Mouse (Mus musculus) ES-Bruce4 (cell line): ENCODE data around the gene Gnb5. TPM values are rescaled to one million over a fixed set of nuclear protein-coding genes. Genes with fewer than 3 reads are reported as not detected.

Experiments
- H3K27ac ChIP-seq: 2 replicates; pipeline ENCODE4 v1.5.1; 2012; ENCODE audit warnings: low read length, inconsistent platforms; ENCODE audit not compliant: insufficient read depth
- H3K27me3 ChIP-seq: 2 replicates; pipeline ENCODE4 v1.6.1; 2012; ENCODE audit warnings: mild to moderate bottlenecking, low read length, inconsistent platforms; ENCODE audit not compliant: control insufficient read depth, poor library complexity, insufficient read depth, severe bottlenecking
- H3K36me3 ChIP-seq: 2 replicates; pipeline ENCODE4 v1.6.1; 2012; ENCODE audit warnings: inconsistent platforms, mild to moderate bottlenecking, low read length, moderate library complexity; ENCODE audit not compliant: control insufficient read depth, poor library complexity, insufficient read depth, severe bottlenecking
- H3K4me1 ChIP-seq: one replicate; pipeline ENCODE4 v1.8.1; 2011; ENCODE audit warnings: low read length; ENCODE audit not compliant: control insufficient read depth, insufficient read depth
- H3K4me3 ChIP-seq: 2 replicates; pipeline ENCODE4 v1.5.1; 2011; ENCODE audit warnings: low read depth, mild to moderate bottlenecking, low read length
- H3K9ac ChIP-seq: 2 replicates; pipeline ENCODE4 v1.6.1; 2012; ENCODE audit warnings: low read depth, mild to moderate bottlenecking, inconsistent platforms; ENCODE audit not compliant: poor library complexity, severe bottlenecking
- H3K9me3 ChIP-seq: replicated peaks from 2 replicates; pipeline ENCODE4 v1.6.1; 2012; ENCODE audit warnings: mild to moderate bottlenecking, low read length, inconsistent platforms; ENCODE audit not compliant: control insufficient read depth, poor library complexity, insufficient read depth, severe bottlenecking
- CTCF ChIP-seq: IDR thresholded peaks from one replicate; pipeline ENCODE4 v1.8.1; 2011; ENCODE audit warnings: low read depth, low read length
- EP300 ChIP-seq: IDR thresholded peaks from 2 replicates; pipeline ENCODE4 v1.6.1; 2011; ENCODE audit warnings: low read depth, low read length; ENCODE audit not compliant: insufficient read depth
- POLR2A ChIP-seq: IDR thresholded peaks from one replicate; pipeline ENCODE4 v1.8.1; 2011; ENCODE audit warnings: low read length; ENCODE audit not compliant: insufficient read depth
- polyA plus RNA-seq: library from polyadenylated mRNA; stranded (reverse); fragments of >200 nt; gene quantifications from 2 replicates; pipeline ENCODE4 v1.2.4, GENCODE M21; 2011; ENCODE audit warnings: low read depth; ENCODE audit not compliant: missing spikeins, insufficient read depth, insufficient read length

Gnb5 gene
- polyA plus RNA-seq, 1 experiment, result 3.3 TPM

DNA sequence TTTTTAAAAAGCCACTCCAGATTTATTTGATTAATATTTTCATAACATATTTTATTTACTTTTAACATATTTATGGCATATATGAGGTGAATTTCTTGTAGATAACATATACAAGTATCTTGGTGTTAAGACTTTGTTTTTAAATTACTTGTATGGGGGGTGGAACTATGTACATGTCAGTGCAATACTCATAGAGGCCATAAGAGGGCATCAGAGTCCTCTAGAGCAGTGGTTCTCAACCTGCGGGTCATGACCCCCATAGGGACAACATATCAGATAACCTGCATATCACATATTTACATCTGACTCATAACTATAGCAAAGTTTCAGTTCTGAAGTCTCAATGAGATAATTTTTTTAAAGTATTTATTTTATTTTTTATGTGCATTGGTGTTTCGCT, 6.7 kb upstream of the Gnb5 start:
- no peak overlapping the region for H3K9ac ChIP-seq
- H3K36me3 ChIP-seq, result no peaks in the 10 kb centered on the region
- H3K9me3 ChIP-seq, result no peaks in the 10 kb centered on the region
- H3K27ac ChIP-seq, result no peak overlapping the region
- no peaks in the 10 kb centered on the region for H3K4me1 ChIP-seq
- H3K27me3 ChIP-seq, result no peaks in the 10 kb centered on the region
- TF ChIP-seq POLR2A (no peak), EP300 (no peak), CTCF (no peak)
- H3K4me3 ChIP-seq, result no peak overlapping the region

DNA sequence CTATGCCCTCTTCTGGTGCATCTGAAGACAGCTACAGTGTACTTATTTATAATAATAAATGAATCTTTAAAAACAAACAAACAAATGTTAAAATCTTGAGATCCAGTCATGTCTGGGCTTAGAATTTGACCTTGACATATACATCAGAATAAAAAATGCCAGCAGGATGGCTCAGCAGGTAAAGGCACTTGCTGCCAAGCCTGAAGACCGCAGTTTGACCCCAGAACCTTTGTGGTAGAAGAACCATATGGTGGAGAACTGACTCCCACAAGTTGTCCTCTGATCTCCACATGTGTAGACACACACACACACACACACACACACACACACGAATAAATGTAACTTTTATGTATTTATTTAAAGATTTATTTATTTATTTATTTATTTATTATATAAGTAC, 3.1 kb upstream of the Gnb5 start:
- Histone ChIP-seq H3K4me3 (no peak overlapping the region), H3K27me3 (no peaks in the 10 kb centered on the region), H3K27ac (no peak overlapping the region), H3K9ac (no peak overlapping the region), H3K9me3 (no peaks in the 10 kb centered on the region), H3K36me3 (no peaks in the 10 kb centered on the region), H3K4me1 (no peaks in the 10 kb centered on the region)
- TF ChIP-seq CTCF (no peak), EP300 (no peak)

DNA sequence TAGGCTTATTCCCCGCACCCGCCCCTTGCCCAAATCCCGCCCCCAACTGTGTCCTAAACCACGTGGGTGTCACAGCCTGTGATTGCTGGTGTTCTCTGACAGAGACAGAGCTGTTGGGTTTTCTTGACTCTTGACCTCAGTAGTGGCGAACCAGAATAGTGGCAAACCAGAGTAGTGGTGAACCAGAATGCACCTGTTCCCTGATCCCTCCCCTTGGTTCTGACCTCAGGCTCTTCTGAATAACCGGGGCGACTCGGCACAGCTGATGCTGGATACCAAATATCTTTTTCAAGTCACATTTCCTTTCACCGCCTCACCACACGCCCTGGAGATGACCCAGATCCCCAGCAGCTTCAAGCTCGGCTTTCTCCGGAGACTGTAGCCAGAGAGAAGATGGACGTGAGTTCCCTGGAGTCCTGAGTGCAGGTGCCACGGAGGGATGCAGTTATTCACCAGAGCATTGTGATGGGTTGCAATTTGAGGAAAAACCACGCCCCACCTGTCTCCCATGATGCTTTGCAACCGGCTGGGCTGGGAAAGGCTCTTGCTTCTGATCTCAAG, 2.3 kb upstream of the Gnb5 start:
- H3K27me3 ChIP-seq, result no peaks in the 10 kb centered on the region
- H3K9me3 ChIP-seq, result no peaks in the 10 kb centered on the region
- no peak for TF ChIP-seq POLR2A
- TF ChIP-seq CTCF, result no peak
- TF ChIP-seq EP300, result no peak
- H3K9ac ChIP-seq, result peak overlapping the region; percentile 53; the same call in 1 of the 2 replicates
- H3K4me1 ChIP-seq, result no peaks in the 10 kb centered on the region
- H3K36me3 ChIP-seq, result no peaks in the 10 kb centered on the region
- H3K4me3 ChIP-seq, result peak overlapping the region; percentile 85
- H3K27ac ChIP-seq, result peak overlapping the region; percentile 82

DNA sequence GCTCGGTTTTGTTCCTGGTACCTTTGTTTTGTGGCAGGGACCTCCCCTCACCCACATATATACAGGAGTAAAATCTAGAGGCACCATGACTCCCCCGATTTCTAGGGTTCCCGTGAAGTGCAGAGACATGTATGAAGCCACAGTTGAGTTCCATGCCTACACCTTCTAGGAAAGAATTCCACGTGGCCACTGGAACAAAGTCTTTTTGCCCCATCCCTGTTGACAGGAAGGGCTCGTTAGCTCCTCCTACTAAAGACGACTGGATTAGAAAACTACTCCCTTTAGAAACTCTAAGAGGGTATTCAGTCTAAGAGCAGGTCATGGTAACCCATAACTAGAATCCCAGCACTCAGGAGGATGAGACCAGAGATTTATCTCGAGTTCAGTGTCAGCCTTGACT, 1.8 kb upstream of the Gnb5 start:
- no peaks in the 10 kb centered on the region for H3K4me1 ChIP-seq
- no peaks in the 10 kb centered on the region for H3K27me3 ChIP-seq
- H3K9ac ChIP-seq, result peak overlapping the region; percentile 53
- TF ChIP-seq EP300 (no peak), POLR2A (no peak), CTCF (no peak)
- peak overlapping the region; percentile 82 for H3K27ac ChIP-seq
- no peaks in the 10 kb centered on the region for H3K9me3 ChIP-seq
- H3K36me3 ChIP-seq, result no peaks in the 10 kb centered on the region
- H3K4me3 ChIP-seq, result peak overlapping the region; percentile 85

DNA sequence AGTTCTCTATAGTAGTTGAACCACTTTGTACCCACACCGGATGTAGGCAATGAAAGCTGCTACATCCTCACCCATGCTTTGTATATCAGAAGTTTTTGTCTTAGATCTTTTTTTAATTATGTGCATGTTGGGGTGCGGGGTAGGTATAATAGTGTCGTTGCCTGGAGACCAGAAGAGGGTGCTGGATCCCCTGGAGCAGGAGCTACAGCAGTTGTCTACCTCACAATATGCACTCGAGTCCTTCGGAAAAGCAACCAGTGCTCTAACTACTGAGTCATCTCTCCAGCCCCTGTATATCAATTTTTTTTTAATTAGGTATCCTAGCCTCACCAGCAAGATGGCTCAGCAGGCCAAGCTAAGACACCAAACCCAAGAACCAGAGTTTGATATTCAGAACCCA, 927 bp downstream of the Gnb5 start:
- TF ChIP-seq POLR2A, result no peak
- TF ChIP-seq EP300, result no peak
- no peak for TF ChIP-seq CTCF
- H3K4me3 ChIP-seq, result no peak overlapping the region
- H3K9ac ChIP-seq, result no peak overlapping the region
- no peaks in the 10 kb centered on the region for H3K36me3 ChIP-seq
- H3K27me3 ChIP-seq, result no peaks in the 10 kb centered on the region
- no peak overlapping the region for H3K27ac ChIP-seq
- H3K9me3 ChIP-seq, result no peaks in the 10 kb centered on the region
- no peaks in the 10 kb centered on the region for H3K4me1 ChIP-seq

DNA sequence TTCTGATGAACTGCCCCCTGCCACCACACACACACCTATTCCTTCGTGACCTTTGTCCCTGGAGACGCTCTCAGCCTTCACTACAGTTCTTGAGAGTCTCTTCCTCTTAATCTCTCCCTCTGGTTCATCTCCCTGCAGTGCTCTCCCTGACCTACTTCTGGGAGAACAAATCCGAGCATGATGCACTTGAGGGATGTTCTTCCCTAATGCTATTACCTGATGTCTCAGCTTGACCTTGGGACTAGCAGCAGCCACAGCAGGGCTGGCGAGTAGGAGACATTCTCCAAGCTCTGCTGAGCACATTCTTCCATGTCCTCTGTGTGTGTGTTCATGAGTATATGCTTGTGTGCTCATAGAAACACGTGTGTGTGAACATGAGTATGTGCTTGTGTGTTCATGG, 2.5 kb downstream of the Gnb5 start:
- Histone ChIP-seq H3K36me3 (no peaks in the 10 kb centered on the region), H3K4me1 (no peaks in the 10 kb centered on the region), H3K27me3 (no peaks in the 10 kb centered on the region), H3K4me3 (no peak overlapping the region), H3K27ac (no peak overlapping the region), H3K9me3 (no peaks in the 10 kb centered on the region), H3K9ac (no peak overlapping the region)
- TF ChIP-seq POLR2A (no peak), EP300 (no peak), CTCF (no peak)

DNA sequence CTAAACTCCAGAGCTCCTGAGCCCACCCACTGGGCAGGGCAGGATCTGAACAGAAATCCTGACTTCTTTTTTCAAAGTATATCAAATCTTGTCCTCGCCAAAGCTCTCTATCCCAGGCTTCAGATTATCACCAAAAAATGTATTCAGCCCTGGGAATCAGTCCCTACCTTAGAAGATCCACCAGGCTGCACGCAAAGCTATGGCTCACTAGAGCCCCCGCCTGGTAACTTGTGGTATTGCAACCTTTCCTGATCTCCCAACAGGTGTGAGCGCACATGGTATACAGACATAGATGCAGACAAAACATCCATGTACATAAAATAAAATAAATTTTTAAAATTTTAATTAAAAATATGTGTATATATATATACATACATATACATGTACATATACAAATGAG, 5.9 kb downstream of the Gnb5 start:
- no peak overlapping the region for H3K9ac ChIP-seq
- H3K27ac ChIP-seq, result no peak overlapping the region
- H3K4me3 ChIP-seq, result no peak overlapping the region
- H3K27me3 ChIP-seq, result no peaks in the 10 kb centered on the region
- no peaks in the 10 kb centered on the region for H3K36me3 ChIP-seq
- no peaks in the 10 kb centered on the region for H3K4me1 ChIP-seq
- no peaks in the 10 kb centered on the region for H3K9me3 ChIP-seq
- TF ChIP-seq POLR2A (no peak), EP300 (no peak), CTCF (peak; percentile 88)
